Mouse (Mus musculus) cerebellum, adult 2 months (tissue): ENCODE measurements at regions not wholly inside any gene's neighbourhood (a gene's known extent, or its start where the extent isn't known, plus 50 kb on each side); places are given as distances from the start of the nearest gene placed in this dataset.

ENCODE experiments used
- CTCF ChIP-seq: fragments of 200-500 bp; IDR thresholded peaks from 2 replicates; pipeline ENCODE4 v1.5.1; 2011; ENCODE audit warnings: low read depth, mild to moderate bottlenecking, control low read depth, low read length, moderate library complexity, borderline replicate concordance; ENCODE audit not compliant: insufficient read depth
- POLR2A ChIP-seq: fragments of 200-500 bp; IDR thresholded peaks from 2 replicates; pipeline ENCODE4 v1.6.1; 2011; ENCODE audit warnings: low read length, control low read depth, borderline replicate concordance; ENCODE audit not compliant: insufficient read depth

- TF ChIP-seq CTCF (no peak), POLR2A (no peak)
Measured at GRCm38 (mm10) chr13:26004768-26005560, 734.7 kb upstream of the Nrsn1 start.
